In the genomic region with DNA sequence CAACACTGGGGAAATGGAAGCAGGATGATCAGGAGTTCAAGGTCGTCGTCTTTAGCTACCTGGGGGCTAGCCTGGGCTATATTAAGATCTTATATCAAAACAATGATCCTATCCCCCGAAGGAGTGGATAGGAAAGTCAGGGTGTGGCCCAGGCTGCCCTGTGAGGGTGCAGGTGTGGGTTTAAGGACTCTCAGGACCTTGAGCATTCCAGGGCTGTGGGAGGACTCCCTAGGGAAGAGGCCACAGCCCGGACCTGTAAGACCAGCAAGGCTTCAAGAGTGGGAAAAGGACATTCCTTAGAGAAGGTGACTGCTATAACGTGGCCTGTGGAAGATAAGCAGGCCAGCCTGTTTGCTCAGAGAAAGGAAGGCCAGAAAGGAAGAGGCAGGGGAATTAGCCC, we compare ENCODE assay signal across 24 mouse cellular contexts. TPM values are rescaled to one million over a fixed set of nuclear protein-coding genes. Genes with fewer than 3 reads are reported as not detected.
DNase-seq lines count a peak whose midpoint lies in the region; ATAC-seq and TF ChIP-seq lines count a peak whose summit lies in the region.
"Had no signal": no experiment of that assay in that cellular context is flagged by ENCODE, and none has a peak within 500 bp of the region (broad histone marks: within the 10 kb centered on the region; RNA-seq: fewer than 3 reads in every experiment).

No protein-coding gene starts in this region.

- DNase-seq in embryonic facial prominence, embryonic 10.5 days (ENCODE audit: low spot score) = no peak
- DNase-seq in lung, embryonic 14.5 days = no peak
- no peak for DNase-seq in lung, postnatal 10 days
- DNase-seq in R1 (ENCODE audit: low read depth, low spot score) = peak; percentile 78
- DNase-seq in thymus, postnatal 14 days = no peak
- DNase-seq in urinary bladder, adult 2 months (ENCODE audit: low spot score) = no peak
- DNase-seq: adrenal gland, adult 2 months; cerebellum, adult 9-11 months; gastrocnemius, postnatal 36 days; kidney, postnatal 14 days; liver, embryonic 13.5 days; lung, postnatal 36 days; thymus, adult 2 months had no signal

- WGBS in embryonic facial prominence, embryonic 13.5 days = 63% methylated on average over 5 of the region's 5 CpGs
- WGBS in embryonic facial prominence, embryonic 10.5 days = 81% methylated on average over 5 of the region's 5 CpGs
- WGBS in lung, embryonic 14.5 days = 65% methylated on average over 5 of the region's 5 CpGs
- 61% methylated on average over 5 of the region's 5 CpGs for WGBS in stomach, embryonic 15.5 days

- peaks cover 17% of the 10 kb centered on the region for H3K4me1 ChIP-seq in embryonic facial prominence, embryonic 13.5 days
- peaks cover 36% of the 10 kb centered on the region for H3K4me1 ChIP-seq in embryonic facial prominence, embryonic 10.5 days
- H3K4me1 ChIP-seq in lung, embryonic 14.5 days (ENCODE audit: insufficient read depth) = peaks cover 13% of the 10 kb centered on the region
- H3K4me1 ChIP-seq in stomach, embryonic 15.5 days = peaks cover 12% of the 10 kb centered on the region

- no peaks in the 10 kb centered on the region for H3K9me3 ChIP-seq in embryonic facial prominence, embryonic 13.5 days
- H3K9me3 ChIP-seq in embryonic facial prominence, embryonic 10.5 days = no peaks in the 10 kb centered on the region
- H3K9me3 ChIP-seq in lung, embryonic 14.5 days (ENCODE audit: low read depth, low read length) = no peaks in the 10 kb centered on the region
- H3K9me3 ChIP-seq in stomach, embryonic 15.5 days = no peaks in the 10 kb centered on the region
- H3K9me3 ChIP-seq: embryonic facial prominence, embryonic 15.5 days; heart, embryonic 15.5 days; hindbrain, embryonic 10.5 days; limb, embryonic 13.5 days; liver, embryonic 13.5 days; neural tube, embryonic 15.5 days had no signal

- no peak for ATAC-seq in embryonic facial prominence, embryonic 13.5 days (ENCODE audit: insufficient number of reproducible peaks, insufficient read depth, low FRiP score, low TSS enrichment, low read depth)
- ATAC-seq in lung, embryonic 14.5 days (ENCODE audit: insufficient read depth) = no peak
- no peak for ATAC-seq in stomach, embryonic 15.5 days (ENCODE audit: insufficient read depth, low FRiP score, low read depth)
- ATAC-seq: forebrain, embryonic 16.5 days; hindbrain, postnatal 0 days; midbrain, embryonic 16.5 days had no signal

- H3K27me3 ChIP-seq in embryonic facial prominence, embryonic 13.5 days = peaks cover 48% of the 10 kb centered on the region
- H3K27me3 ChIP-seq in embryonic facial prominence, embryonic 10.5 days (replicated peaks; ENCODE audit: low read depth, poor library complexity, severe bottlenecking) = peaks cover 47% of the 10 kb centered on the region
- H3K27me3 ChIP-seq in lung, embryonic 14.5 days (ENCODE audit: insufficient read depth, low read length) = peaks cover 25% of the 10 kb centered on the region
- 0 out of 2 replicates have a peak, but pooled peaks cover 12% of the 10 kb centered on the region for H3K27me3 ChIP-seq in stomach, embryonic 15.5 days (replicated peaks)

- H3K9ac ChIP-seq in embryonic facial prominence, embryonic 13.5 days = no peak overlapping the region
- no peak overlapping the region for H3K9ac ChIP-seq in lung, embryonic 14.5 days
- H3K9ac ChIP-seq in stomach, embryonic 15.5 days = no peak overlapping the region
- H3K9ac ChIP-seq: embryonic facial prominence, embryonic 15.5 days; heart, embryonic 15.5 days; limb, embryonic 13.5 days; liver, embryonic 13.5 days; neural tube, embryonic 15.5 days had no signal

- H3K36me3 ChIP-seq in embryonic facial prominence, embryonic 13.5 days = no peaks in the 10 kb centered on the region
- no peaks in the 10 kb centered on the region for H3K36me3 ChIP-seq in embryonic facial prominence, embryonic 10.5 days (replicated peaks)
- 0 out of 2 replicates have a peak, but pooled peaks cover 3% of the 10 kb centered on the region for H3K36me3 ChIP-seq in lung, embryonic 14.5 days (ENCODE audit: insufficient read depth)
- no peaks in the 10 kb centered on the region for H3K36me3 ChIP-seq in stomach, embryonic 15.5 days
- H3K36me3 ChIP-seq: heart, embryonic 15.5 days; hindbrain, embryonic 10.5 days; limb, embryonic 13.5 days; liver, embryonic 13.5 days; neural tube, embryonic 15.5 days had no signal

- no peak for TF ChIP-seq CTCF in lung, embryonic 14.5 days (IDR thresholded peaks at IDR 0.05; ENCODE audit: low read depth)

- H3K4me2 ChIP-seq in embryonic facial prominence, embryonic 13.5 days = peak overlapping the region; percentile 46; the same call in 1 of the 2 replicates
- peak overlapping the region; percentile 55 for H3K4me2 ChIP-seq in lung, embryonic 14.5 days
- peak overlapping the region; percentile 43 for H3K4me2 ChIP-seq in stomach, embryonic 15.5 days
- H3K4me2 ChIP-seq: embryonic facial prominence, embryonic 15.5 days; heart, embryonic 15.5 days; liver, embryonic 13.5 days; neural tube, embryonic 15.5 days had no signal

- no peak overlapping the region for H3K27ac ChIP-seq in embryonic facial prominence, embryonic 13.5 days
- no peak overlapping the region for H3K27ac ChIP-seq in embryonic facial prominence, embryonic 10.5 days (replicated peaks)
- peak overlapping the region; percentile 50; the same call in 1 of the 2 replicates for H3K27ac ChIP-seq in lung, embryonic 14.5 days (ENCODE audit: low read depth)
- peak overlapping the region; percentile 31; the same call in 1 of the 2 replicates for H3K27ac ChIP-seq in stomach, embryonic 15.5 days
- H3K27ac ChIP-seq: embryonic facial prominence, embryonic 15.5 days; heart, embryonic 15.5 days; hindbrain, embryonic 10.5 days; hindbrain, postnatal 0 days; limb, embryonic 13.5 days; liver, embryonic 13.5 days; neural tube, embryonic 15.5 days had no signal

- H3K4me3 ChIP-seq in embryonic facial prominence, embryonic 13.5 days = no peak overlapping the region
- no peak overlapping the region for H3K4me3 ChIP-seq in embryonic facial prominence, embryonic 10.5 days
- peak overlapping the region; percentile 48; the same call in 1 of the 2 replicates for H3K4me3 ChIP-seq in lung, embryonic 14.5 days (ENCODE audit: low read depth, low read length)
- H3K4me3 ChIP-seq in stomach, embryonic 15.5 days (replicated peaks) = no peak overlapping the region; the same call in 1 of the 2 replicates
- H3K4me3 ChIP-seq: heart, embryonic 15.5 days; liver, embryonic 13.5 days; neural tube, embryonic 15.5 days had no signal

RNA-seq across cellular contexts. Expression of a gene that starts 2.6 kb away (rescaled TPM):
- polyA plus RNA-seq in embryonic facial prominence, embryonic 13.5 days (2015; fragmentation: Nextera tagmentation; extraction: Ambion mirVana) = 21.0 and 22.9 TPM in 2 replicates
- polyA plus RNA-seq in embryonic facial prominence, embryonic 10.5 days (2016; fragmentation: Nextera tagmentation; extraction: Ambion mirVana) = 16.7 and 17.5 TPM in 2 replicates
- 41.9 and 42.4 TPM in 2 replicates for polyA plus RNA-seq in lung, embryonic 14.5 days (2014; fragmentation: Nextera tagmentation; extraction: Ambion mirVana)
- 54.5 and 58.6 TPM in 2 replicates for polyA plus RNA-seq in stomach, embryonic 15.5 days (2015; fragmentation: Nextera tagmentation; extraction: Ambion mirVana)
- 295 and 393 TPM in 2 replicates for polyA plus RNA-seq in urinary bladder, adult 2 months (2012; rRNA removed)
- polyA plus RNA-seq: adrenal gland, adult 2 months; forebrain, embryonic 16.5 days; hindbrain, postnatal 0 days; midbrain, embryonic 16.5 days had no signal

RNA-seq across cellular contexts. Expression of a gene that starts 12.0 kb away (rescaled TPM):
- 21.1 and 21.4 TPM in 2 replicates for polyA plus RNA-seq in embryonic facial prominence, embryonic 13.5 days (2015; fragmentation: Nextera tagmentation; extraction: Ambion mirVana)
- 14.8 and 17.0 TPM in 2 replicates for polyA plus RNA-seq in embryonic facial prominence, embryonic 10.5 days (2016; fragmentation: Nextera tagmentation; extraction: Ambion mirVana)
- 23.0 and 23.9 TPM in 2 replicates for polyA plus RNA-seq in lung, embryonic 14.5 days (2014; fragmentation: Nextera tagmentation; extraction: Ambion mirVana)
- 20.9 and 21.0 TPM in 2 replicates for polyA plus RNA-seq in stomach, embryonic 15.5 days (2015; fragmentation: Nextera tagmentation; extraction: Ambion mirVana)
- polyA plus RNA-seq in urinary bladder, adult 2 months (2012; rRNA removed) = 84.7 and 103 TPM in 2 replicates

RNA-seq across cellular contexts. Expression of a gene that starts 28.9 kb away (rescaled TPM):
- 0.39 and 2.8 TPM in 2 replicates for polyA plus RNA-seq in embryonic facial prominence, embryonic 13.5 days (2015; fragmentation: Nextera tagmentation; extraction: Ambion mirVana)
- 2.1 and 2.8 TPM in 2 replicates for polyA plus RNA-seq in embryonic facial prominence, embryonic 10.5 days (2016; fragmentation: Nextera tagmentation; extraction: Ambion mirVana)
- polyA plus RNA-seq in lung, embryonic 14.5 days (2014; fragmentation: Nextera tagmentation; extraction: Ambion mirVana) = 0.39 TPM in 1 of 2 replicates, not detected in the other
- 7.9 and 22.3 TPM in 2 replicates for polyA plus RNA-seq in stomach, embryonic 15.5 days (2015; fragmentation: Nextera tagmentation; extraction: Ambion mirVana)
- not detected in 2 replicates for polyA plus RNA-seq in urinary bladder, adult 2 months (2012; rRNA removed)
- polyA plus RNA-seq: adrenal gland, adult 2 months; cortical plate, adult 2 months; embryonic facial prominence, embryonic 15.5 days; forebrain, embryonic 16.5 days; hindbrain, postnatal 0 days; midbrain, embryonic 16.5 days; neural tube, embryonic 15.5 days had no signal

RNA-seq across cellular contexts. Expression of a gene that starts 37.6 kb away (rescaled TPM):
- polyA plus RNA-seq in embryonic facial prominence, embryonic 13.5 days (2015; fragmentation: Nextera tagmentation; extraction: Ambion mirVana) = not detected in 2 replicates
- polyA plus RNA-seq in embryonic facial prominence, embryonic 10.5 days (2016; fragmentation: Nextera tagmentation; extraction: Ambion mirVana) = not detected in 2 replicates
- polyA plus RNA-seq in lung, embryonic 14.5 days (2014; fragmentation: Nextera tagmentation; extraction: Ambion mirVana) = not detected in 2 replicates
- not detected in 2 replicates for polyA plus RNA-seq in stomach, embryonic 15.5 days (2015; fragmentation: Nextera tagmentation; extraction: Ambion mirVana)
- polyA plus RNA-seq in urinary bladder, adult 2 months (2012; rRNA removed) = not detected in 2 replicates
- polyA plus RNA-seq: adrenal gland, adult 2 months; cortical plate, adult 2 months; embryonic facial prominence, embryonic 15.5 days; forebrain, embryonic 16.5 days; heart, embryonic 15.5 days; hindbrain, embryonic 10.5 days; hindbrain, postnatal 0 days; limb, embryonic 13.5 days; liver, embryonic 13.5 days; midbrain, embryonic 16.5 days; neural tube, embryonic 15.5 days; thymus, adult 2 months had no signal

RNA-seq across cellular contexts. Expression of a gene that starts 41.8 kb away (rescaled TPM):
- polyA plus RNA-seq in embryonic facial prominence, embryonic 13.5 days (2015; fragmentation: Nextera tagmentation; extraction: Ambion mirVana) = 14.8 and 26.4 TPM in 2 replicates
- polyA plus RNA-seq in embryonic facial prominence, embryonic 10.5 days (2016; fragmentation: Nextera tagmentation; extraction: Ambion mirVana) = 18.2 and 18.8 TPM in 2 replicates
- 137 and 139 TPM in 2 replicates for polyA plus RNA-seq in lung, embryonic 14.5 days (2014; fragmentation: Nextera tagmentation; extraction: Ambion mirVana)
- 120 and 147 TPM in 2 replicates for polyA plus RNA-seq in stomach, embryonic 15.5 days (2015; fragmentation: Nextera tagmentation; extraction: Ambion mirVana)
- polyA plus RNA-seq in urinary bladder, adult 2 months (2012; rRNA removed) = 0.15 and 0.17 TPM in 2 replicates

Comparison
In these comparisons a context has a peak if more than half of its experiments do, and no peak if none do; other contexts are left out.
1. H3K27ac ChIP-seq: peak in lung, embryonic 14.5 days (single experiment) and stomach, embryonic 15.5 days (single experiment); none in embryonic facial prominence, embryonic 13.5 days (single experiment) and embryonic facial prominence, embryonic 10.5 days (single experiment).
2. Peak in every context shown above with its lines, with median percentiles within 50 percentile points of each other: H3K4me2 ChIP-seq.